Mouse (Mus musculus) left cerebral cortex, postnatal 25 days (tissue): ENCODE data around the gene Gm20716. TPM values are rescaled to one million over a fixed set of nuclear protein-coding genes. Genes with fewer than 3 reads are reported as not detected.
"Not testable (repeated sequence)": the region's sequence is repeated elsewhere in the genome, so short reads cannot be mapped to it uniquely, and the experiment has no call there.

Source experiments
- DNase-seq, 2 experiments: peaks; one replicate each; pipeline ENCODE4 v3.0.0; 2022; ENCODE audit warnings: low spot score in 2 of 2, mixed read lengths in 1 of 2
- intact Hi-C: fragments of 180-260 bp; cut with DNase I; formaldehyde crosslinking; loops from one replicate; pipeline ENCODE4 v1.15.1; 2025
- total RNA-seq, 2 experiments: library from RNA; stranded (reverse); gene quantifications; 2 replicates each; pipeline ENCODE4 v1.2.3; 2021

Gene Gm20716
- total RNA-seq, 2 experiments from 2014 or later = 33.6 to 38.8 TPM

- intact Hi-C loops = no loop called here
- DNase-seq = peak in 1 of 2 experiments; percentile 28
Measured at GRCm38 (mm10) chr2:168170167-168170685, 59.9 kb downstream of the Gm20716 start.

GRCm38 (mm10) chr2:168169800-168170113 is 60.4 kb downstream of the Gm20716 start:
- intact Hi-C loops = no loop called here
- no peak for DNase-seq

GRCm38 (mm10) chr2:168168892-168169799 is 61.0 kb downstream of the Gm20716 start:
- intact Hi-C loops = no loop called here
- DNase-seq = no peak

- DNase-seq = no peak
- intact Hi-C loops = no loop called here
Measured at GRCm38 (mm10) chr2:168167781-168168180, 62.4 kb downstream of the Gm20716 start.

- intact Hi-C loops = no loop called here
- no peak for DNase-seq
Measured at GRCm38 (mm10) chr2:168166750-168167460, 63.3 kb downstream of the Gm20716 start.

GRCm38 (mm10) chr2:168161978-168162377 is 68.2 kb downstream of the Gm20716 start:
- intact Hi-C loops = no loop called here
- no peak for DNase-seq

- DNase-seq = no peak
- intact Hi-C loops = no loop called here
Measured at GRCm38 (mm10) chr2:168161514-168161971, 68.6 kb downstream of the Gm20716 start.

- intact Hi-C loops = no loop called here
- DNase-seq = no peak
Measured at GRCm38 (mm10) chr2:168160370-168160930, 69.7 kb downstream of the Gm20716 start.

GRCm38 (mm10) chr2:168158911-168159711 is 71.1 kb downstream of the Gm20716 start:
- intact Hi-C loops = no loop called here
- DNase-seq = no peak

- DNase-seq, intact Hi-C loops: not testable (repeated sequence)
Measured at GRCm38 (mm10) chr2:168157974-168158373, 72.2 kb downstream of the Gm20716 start.

- intact Hi-C loops = no loop called here
- DNase-seq = no peak
Measured at GRCm38 (mm10) chr2:168156361-168156760, 73.8 kb downstream of the Gm20716 start.

- intact Hi-C loops = no loop called here
- no peak for DNase-seq
Measured at GRCm38 (mm10) chr2:168155666-168156065, 74.5 kb downstream of the Gm20716 start.

GRCm38 (mm10) chr2:168154090-168154881 is 75.9 kb downstream of the Gm20716 start:
- intact Hi-C loops = no loop called here
- peak; percentile 43 to 62 for DNase-seq

- intact Hi-C loops = no loop called here
- DNase-seq = no peak
Measured at GRCm38 (mm10) chr2:168149241-168149640, 80.9 kb downstream of the Gm20716 start.

- no peak for DNase-seq
- intact Hi-C loops = no loop called here
Measured at GRCm38 (mm10) chr2:168147722-168148432, 82.3 kb downstream of the Gm20716 start.

- DNase-seq = no peak
- intact Hi-C loops = no loop called here
Measured at GRCm38 (mm10) chr2:168145437-168145836, 84.7 kb downstream of the Gm20716 start.

GRCm38 (mm10) chr2:168143794-168144193 is 86.4 kb downstream of the Gm20716 start:
- intact Hi-C loops = no loop called here
- DNase-seq = no peak

GRCm38 (mm10) chr2:168137161-168137560 is 93.0 kb downstream of the Gm20716 start:
- intact Hi-C loops = no loop called here
- peak in 1 of 2 experiments; percentile 59 for DNase-seq
